Mouse (Mus musculus): ENCODE data around the gene Clpb. TPM values are rescaled to one million over a fixed set of nuclear protein-coding genes. Genes with fewer than 3 reads are reported as not detected.
A peak's percentile ranks its signal among the peaks of the same experiment; 100 is the strongest.

Gene Clpb
- total RNA-seq, 2 experiments from 2014 or later = 55.6 to 57.1 TPM

DNA sequence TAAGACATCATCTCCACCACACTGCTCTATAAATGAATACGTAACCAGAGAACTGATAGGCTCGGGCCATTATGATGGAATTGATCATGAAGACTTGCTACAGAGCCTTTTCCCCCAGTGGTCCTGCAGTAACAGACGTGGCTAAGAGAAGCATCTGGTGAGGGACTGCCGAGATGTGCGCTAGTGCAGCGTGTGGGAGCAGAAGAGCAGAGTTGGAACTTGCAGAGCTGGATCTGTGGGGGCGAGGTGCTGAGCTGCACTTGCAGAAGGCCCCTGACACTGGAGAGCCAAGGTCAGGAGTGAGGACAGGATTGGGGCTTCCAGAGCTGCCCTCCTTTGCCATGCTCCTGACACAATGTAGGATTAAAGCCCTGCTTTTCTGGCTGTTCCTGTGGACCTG, 106.6 kb downstream of the Clpb start:
- intact Hi-C loops (cut with DNase I) = no loop called here
- Histone ChIP-seq H3K27ac (peak overlapping the region; percentile 66), H3K4me3 (no peak overlapping the region)
- no peak for TF ChIP-seq CTCF (IDR thresholded peaks at IDR 0.05)
- peak; percentile 35 to 43 for DNase-seq (ENCODE audit: extremely low spot score in 1 of 2, low spot score in 2 of 2)

DNA sequence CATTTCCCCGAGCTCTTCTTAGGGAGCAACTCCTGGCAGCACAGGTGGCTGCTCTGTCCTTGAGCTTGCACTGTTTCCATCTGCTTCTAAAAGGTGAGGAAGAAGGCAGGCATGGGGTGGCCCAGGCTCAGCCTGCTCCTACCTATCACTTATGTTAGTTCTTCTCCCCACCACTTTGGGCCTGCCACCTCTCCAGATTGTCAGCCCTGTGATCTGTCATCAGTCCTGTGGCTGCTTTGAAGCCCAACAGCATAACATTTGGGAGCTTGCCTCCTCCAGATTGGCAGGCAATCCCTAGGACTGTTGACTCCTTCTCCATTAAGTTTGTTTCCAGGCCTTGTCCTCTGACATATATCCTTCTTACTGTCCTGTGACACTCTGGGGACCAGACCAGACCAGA, 108.2 kb downstream of the Clpb start:
- no peak for DNase-seq (ENCODE audit: extremely low spot score in 1 of 2, low spot score in 2 of 2)
- H3K27ac ChIP-seq = no peak overlapping the region
- no peak overlapping the region for H3K4me3 ChIP-seq
- intact Hi-C loops (cut with DNase I) = no loop called here
- TF ChIP-seq CTCF (IDR thresholded peaks at IDR 0.05) = no peak

DNA sequence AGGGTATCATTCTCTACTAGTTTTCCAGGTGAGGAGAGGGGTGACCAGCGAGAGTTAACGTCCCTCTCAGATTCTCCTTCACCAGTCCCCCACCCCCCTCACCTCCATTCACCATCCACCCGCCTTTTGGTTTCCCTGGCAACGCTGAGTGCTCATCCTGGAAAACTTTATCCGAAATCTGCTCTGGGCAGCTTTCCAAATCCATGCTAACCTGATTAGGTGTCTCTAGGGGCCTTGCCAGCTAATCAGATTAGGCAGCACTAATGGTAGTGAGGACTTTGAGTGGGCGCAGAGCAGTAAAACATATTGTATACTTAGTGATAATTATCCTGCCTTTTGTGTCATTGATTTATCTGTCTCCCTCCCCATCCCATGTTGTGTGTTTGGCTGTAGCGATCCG, 109.3 kb downstream of the Clpb start:
- no peak overlapping the region for H3K4me3 ChIP-seq
- DNase-seq (ENCODE audit: extremely low spot score in 1 of 2, low spot score in 2 of 2) = peak in 1 of 2 experiments; percentile 48
- no peak for TF ChIP-seq CTCF (IDR thresholded peaks at IDR 0.05)
- intact Hi-C loops (cut with DNase I) = no loop called here
- no peak overlapping the region for H3K27ac ChIP-seq

DNA sequence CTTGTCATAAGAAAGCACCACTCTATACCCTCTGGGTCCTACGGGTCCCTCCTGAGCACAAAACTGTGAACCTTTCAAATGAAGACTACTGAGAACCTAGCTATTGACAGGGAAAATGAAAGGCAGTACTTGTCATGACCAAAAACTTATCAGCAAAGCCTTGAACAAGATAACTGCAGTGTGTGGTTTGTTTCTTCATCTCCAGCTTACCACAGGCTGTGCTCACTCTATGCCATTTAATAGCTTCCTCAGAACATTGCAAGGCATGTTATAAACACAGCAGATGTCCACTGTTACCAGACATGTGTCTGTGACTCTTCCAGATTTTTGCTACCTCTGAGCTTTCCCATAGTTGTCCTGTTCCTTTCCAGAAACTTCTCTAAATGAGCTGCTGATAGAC, 113.6 kb downstream of the Clpb start:
- no peak for TF ChIP-seq CTCF (IDR thresholded peaks at IDR 0.05)
- intact Hi-C loops (cut with DNase I) = no loop called here
- DNase-seq (ENCODE audit: extremely low spot score in 1 of 2, low spot score in 2 of 2) = no peak

DNA sequence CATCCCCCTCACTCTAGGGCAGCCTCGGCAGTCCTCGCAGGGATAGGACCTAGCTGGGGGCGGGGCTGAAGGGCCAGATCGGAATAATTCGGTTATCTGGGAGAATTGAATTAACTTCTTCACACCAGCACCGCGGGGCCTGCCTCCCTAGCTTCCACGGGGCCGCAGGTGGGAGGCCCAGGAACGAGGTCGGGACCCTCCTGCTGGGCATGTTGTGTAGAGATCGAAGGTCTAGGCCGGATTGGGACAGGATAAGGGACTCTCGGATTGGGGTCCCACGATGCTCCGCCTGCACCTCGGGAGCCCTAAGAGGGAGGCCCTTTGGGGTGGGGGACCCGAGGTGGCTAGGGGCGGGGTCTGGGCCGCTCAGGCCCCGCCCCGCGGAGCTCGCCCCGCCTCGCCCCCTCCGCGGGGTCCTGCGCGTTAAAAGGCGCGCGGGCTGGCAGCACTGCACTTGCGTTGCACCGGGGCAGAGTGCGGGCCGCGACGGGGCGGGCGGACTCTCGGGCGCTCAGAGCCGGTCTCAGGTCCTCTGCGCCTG, 154.5 kb downstream of the Clpb start, which contains the start of gene Phox2a:
Gene Phox2a (plus strand): TSS at position 453 of the 541 bp plus-strand sequence.
- Histone ChIP-seq H3K4me3 (0 out of 2 replicates have a peak within 1 kb of the TSS, but pooled peaks have one; percentile 11), H3K27ac (no peak within 1 kb of the TSS)
- TF ChIP-seq CTCF (IDR thresholded peaks at IDR 0.05) = no peak
- DNase-seq (ENCODE audit: extremely low spot score in 1 of 2, low spot score in 2 of 2) = no peak
- intact Hi-C loops (cut with DNase I) = no loop called here

More for the DNA sequence above, 113.6 kb downstream of the Clpb start:
- Histone ChIP-seq H3K27ac (no peak overlapping the region), H3K4me3 (no peak overlapping the region)

DNA sequence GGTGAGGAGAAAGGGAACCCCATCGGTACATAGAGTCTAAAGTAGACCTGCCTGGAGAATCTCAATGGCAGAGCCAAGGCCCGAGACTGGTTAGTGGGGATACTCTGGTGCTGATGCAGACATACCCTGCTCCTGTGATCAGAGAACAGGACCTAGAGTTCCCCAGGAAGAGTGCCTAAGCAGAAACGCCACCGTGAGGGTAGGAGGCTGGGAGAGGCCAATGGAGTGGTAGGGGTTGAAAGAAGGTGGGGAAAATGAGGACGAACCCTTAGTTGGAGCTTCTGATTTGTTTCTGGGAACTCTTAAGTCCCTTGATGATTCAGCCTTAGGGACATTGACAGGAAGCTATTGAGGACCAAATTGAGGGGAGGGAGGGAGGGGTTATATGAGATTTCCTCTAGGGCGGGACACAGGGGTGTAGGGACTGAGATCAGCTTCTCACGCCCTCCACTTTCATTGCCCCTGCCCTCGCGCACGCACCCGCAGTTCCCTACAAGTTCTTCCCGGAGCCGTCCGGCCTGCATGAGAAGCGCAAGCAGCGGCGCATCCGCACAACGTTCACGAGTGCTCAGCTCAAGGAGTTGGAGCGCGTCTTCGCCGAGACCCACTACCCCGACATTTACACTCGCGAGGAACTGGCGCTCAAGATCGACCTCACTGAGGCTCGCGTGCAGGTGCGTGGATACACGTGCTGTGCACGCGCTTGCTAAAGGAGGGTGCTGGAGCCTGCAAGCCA, 157.0 kb downstream of the Clpb start:
- no peak for TF ChIP-seq CTCF (IDR thresholded peaks at IDR 0.05)
- H3K4me3 ChIP-seq = no peak overlapping the region
- intact Hi-C loops (cut with DNase I) = no loop called here

DNA sequence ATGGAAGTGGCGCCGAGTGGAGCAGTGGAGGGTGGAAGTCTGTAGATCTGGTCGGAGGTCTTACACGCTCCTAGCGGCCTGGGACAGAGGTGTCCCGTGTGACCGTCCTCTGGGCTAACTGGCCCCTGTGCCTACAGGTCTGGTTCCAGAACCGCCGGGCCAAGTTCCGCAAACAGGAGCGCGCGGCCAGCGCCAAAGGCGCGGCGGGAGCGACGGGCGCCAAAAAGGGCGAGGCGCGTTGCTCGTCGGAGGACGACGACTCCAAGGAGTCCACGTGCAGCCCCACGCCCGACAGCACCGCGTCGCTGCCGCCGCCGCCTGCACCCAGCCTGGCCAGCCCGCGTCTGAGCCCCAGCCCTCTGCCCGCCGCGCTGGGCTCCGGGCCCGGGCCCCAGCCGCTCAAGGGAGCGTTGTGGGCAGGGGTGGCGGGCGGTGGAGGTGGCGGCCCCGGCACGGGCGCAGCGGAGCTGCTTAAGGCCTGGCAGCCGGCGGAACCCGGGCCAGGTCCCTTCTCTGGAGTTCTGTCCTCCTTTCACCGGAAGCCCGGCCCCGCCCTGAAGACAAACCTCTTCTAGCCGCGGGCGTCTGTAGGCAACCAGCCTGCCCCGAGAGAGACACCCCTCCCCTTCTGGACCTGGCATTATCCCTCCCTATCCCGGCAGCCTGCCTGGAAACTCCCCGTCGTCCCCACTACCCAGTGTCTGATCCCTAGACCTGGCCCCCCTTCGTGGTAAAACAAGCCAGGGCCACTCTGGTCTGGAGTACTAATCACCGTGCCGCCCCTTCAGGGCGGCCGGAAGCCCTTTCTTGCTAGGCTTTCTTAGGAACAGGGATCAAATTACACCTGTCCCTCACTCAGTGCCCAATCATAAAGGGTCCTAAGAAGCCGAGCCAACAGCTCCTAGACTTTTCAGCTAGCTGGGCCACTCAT, 158.4 kb downstream of the Clpb start:
- peak in 1 of 2 experiments; percentile 36 for DNase-seq (ENCODE audit: extremely low spot score in 1 of 2, low spot score in 2 of 2)
- no peak for TF ChIP-seq CTCF (IDR thresholded peaks at IDR 0.05)
- Histone ChIP-seq H3K27ac (no peak overlapping the region), H3K4me3 (peak overlapping the region; percentile 29)
- intact Hi-C loops (cut with DNase I) = no loop called here

More for the DNA sequence above, 157.0 kb downstream of the Clpb start:
- no peak overlapping the region for H3K27ac ChIP-seq
- no peak for DNase-seq (ENCODE audit: extremely low spot score in 1 of 2, low spot score in 2 of 2)

DNA sequence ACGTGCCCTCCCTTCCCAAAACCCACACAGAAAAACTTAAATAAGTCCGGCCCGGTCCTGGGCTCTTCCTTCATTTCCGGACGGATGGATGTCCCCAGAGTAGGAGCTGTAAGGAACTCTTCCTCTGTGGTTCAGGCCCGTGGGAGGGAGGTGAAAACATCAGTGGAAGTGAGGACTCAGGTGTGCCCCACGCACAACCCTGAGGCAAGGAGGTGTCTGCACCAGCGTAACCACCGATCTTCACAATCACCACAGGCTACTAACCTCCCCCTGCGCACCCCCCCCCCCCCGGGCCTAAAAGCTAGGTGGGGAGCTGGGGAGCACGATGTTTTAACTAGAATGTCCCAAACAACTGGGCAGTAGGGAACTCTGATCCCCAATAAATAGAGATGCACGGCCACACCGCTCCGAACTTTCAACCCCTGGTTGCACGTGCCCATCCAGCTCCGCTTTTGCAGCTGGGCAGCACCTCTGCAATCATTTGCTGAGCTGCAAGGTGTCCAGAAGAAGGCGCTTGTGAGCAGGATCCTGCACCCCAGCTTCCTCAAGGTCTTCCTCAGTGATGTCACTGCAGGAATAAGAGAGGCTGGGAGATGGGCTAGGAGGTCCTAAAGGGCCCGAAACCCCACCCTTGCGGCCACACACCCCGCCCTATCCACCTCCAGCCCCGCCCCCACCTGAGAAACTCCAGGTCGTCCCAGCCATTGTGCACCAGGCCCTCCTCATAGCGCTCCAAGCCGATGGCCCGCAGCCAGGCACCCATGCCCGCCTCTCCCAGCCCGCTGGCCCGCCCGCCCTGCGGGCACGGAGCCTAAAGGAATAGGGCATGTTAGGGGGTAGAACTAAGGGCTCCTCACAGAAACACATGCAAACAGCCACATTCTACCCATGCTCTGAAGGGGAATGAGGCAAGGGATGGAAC, 159.7 kb downstream of the Clpb start:
- no peak for DNase-seq (ENCODE audit: extremely low spot score in 1 of 2, low spot score in 2 of 2)
- H3K4me3 ChIP-seq = no peak overlapping the region
- H3K27ac ChIP-seq = no peak overlapping the region
- intact Hi-C loops (cut with DNase I) = no loop called here
- TF ChIP-seq CTCF (IDR thresholded peaks at IDR 0.05) = peak; percentile 40

DNA sequence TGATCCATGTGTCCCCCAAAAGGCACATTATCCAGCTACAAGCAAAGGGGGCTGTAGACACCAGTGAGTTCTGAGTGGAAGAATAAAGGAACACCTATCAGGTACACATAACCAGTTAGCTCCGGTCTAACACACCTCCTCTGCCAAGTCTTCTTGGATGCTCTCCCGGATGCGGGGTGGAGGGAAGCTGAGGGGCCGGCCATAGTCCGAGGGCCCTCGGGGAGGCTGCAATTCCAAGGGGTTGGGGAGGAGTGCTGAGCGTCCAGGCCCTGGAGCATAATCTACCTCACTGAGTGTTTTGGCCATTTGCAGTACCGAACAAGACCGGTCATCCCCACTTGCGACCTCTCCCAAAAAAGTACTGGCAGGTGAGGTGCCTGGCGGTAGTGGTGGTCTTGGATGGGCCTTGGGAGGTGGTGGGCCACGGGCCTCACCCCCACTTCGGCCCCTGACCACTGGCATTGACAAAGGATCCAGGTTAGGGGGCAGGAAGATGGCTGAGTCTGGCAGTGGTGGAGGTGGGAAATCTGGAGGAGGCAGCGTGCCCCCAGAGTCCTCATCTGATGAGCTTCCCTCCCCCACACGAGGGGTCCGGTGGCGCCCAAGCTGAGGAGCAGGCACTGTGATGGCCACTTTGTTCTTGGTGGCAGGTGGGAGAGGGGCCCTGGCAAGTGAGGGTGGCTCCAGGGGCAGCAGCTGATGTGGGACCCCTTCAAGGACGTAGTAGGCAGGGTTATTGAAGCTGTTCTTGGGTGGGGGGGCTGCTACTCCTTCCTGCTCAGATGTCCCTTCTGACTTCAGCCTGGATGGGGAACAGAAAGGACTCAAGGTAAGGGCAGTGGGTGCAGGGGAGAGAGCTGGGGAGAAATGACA, 160.6 kb downstream of the Clpb start:
- Histone ChIP-seq H3K27ac (no peak overlapping the region), H3K4me3 (no peak overlapping the region)
- intact Hi-C loops (cut with DNase I) = no loop called here
- no peak for TF ChIP-seq CTCF (IDR thresholded peaks at IDR 0.05)
- no peak for DNase-seq (ENCODE audit: extremely low spot score in 1 of 2, low spot score in 2 of 2)

DNA sequence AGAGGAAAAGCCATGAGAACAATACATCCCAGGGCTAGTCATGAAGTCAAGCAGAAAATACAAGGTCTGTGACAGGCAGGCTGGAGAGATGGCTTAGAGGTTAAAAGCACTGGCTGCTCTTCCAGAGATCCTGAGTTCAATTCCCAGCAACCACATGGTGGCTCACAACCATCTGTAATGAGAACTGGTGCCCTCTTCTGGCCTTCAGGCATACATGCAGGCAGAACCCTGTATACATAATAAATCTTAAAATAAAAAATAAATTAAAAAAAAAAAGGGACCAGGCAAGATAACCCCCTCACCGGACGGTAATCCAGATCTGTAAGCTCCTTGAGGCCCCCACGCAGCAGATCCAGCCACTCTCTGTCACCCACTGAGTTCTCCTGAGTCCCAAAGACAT, 166.9 kb downstream of the Clpb start:
- Histone ChIP-seq H3K27ac (no peak overlapping the region), H3K4me3 (no peak overlapping the region)
- no peak for DNase-seq (ENCODE audit: extremely low spot score in 1 of 2, low spot score in 2 of 2)
- intact Hi-C loops (cut with DNase I) = loop anchor here (5.0 kb wide), 1 partner anchor 43 kb away; no protein-coding TSS in a partner anchor
- TF ChIP-seq CTCF (IDR thresholded peaks at IDR 0.05) = peak; percentile 25

All from left cerebral cortex, adult 2 months (tissue).